Mouse (Mus musculus): Measurements from ENCODE around the gene Cd200r1.
A peak's percentile ranks its signal among the peaks of the same experiment; 100 is the strongest.

Cd200r1 gene

GRCm38 (mm10) chr16:44765555-44766319 is at the start of gene Cd200r1:
Gene Cd200r1 (plus strand): TSS chr16:44765736.
- no peak for DNase-seq

GRCm38 (mm10) chr16:44716305-44717140 is 49.0 kb upstream of the Cd200r1 start:
- peak; percentile 76 for DNase-seq

GRCm38 (mm10) chr16:44717141-44717634 is 48.3 kb upstream of the Cd200r1 start:
- no peak for DNase-seq

- no peak for DNase-seq
Measured at GRCm38 (mm10) chr16:44717838-44718237, 47.7 kb upstream of the Cd200r1 start.

GRCm38 (mm10) chr16:44719349-44719748 is 46.2 kb upstream of the Cd200r1 start:
- DNase-seq: no peak

- DNase-seq: no peak
Measured at GRCm38 (mm10) chr16:44720518-44720917, 45.0 kb upstream of the Cd200r1 start.

GRCm38 (mm10) chr16:44722666-44723065 is 42.9 kb upstream of the Cd200r1 start:
- no peak for DNase-seq

GRCm38 (mm10) chr16:44724083-44724787 is 41.3 kb upstream of the Cd200r1 start, which contains the start of gene Nepro:
Gene Nepro (plus strand): TSS chr16:44724301.
- peak; percentile 94 for DNase-seq

GRCm38 (mm10) chr16:44724847-44725246 is 40.7 kb upstream of the Cd200r1 start:
- no peak for DNase-seq

GRCm38 (mm10) chr16:44725286-44726223 is 40.0 kb upstream of the Cd200r1 start:
- peak; percentile 81 for DNase-seq

- DNase-seq: no peak
Measured at GRCm38 (mm10) chr16:44727525-44727924, 38.0 kb upstream of the Cd200r1 start.

- no peak for DNase-seq
Measured at GRCm38 (mm10) chr16:44734059-44734458, 31.5 kb upstream of the Cd200r1 start.

- no peak for DNase-seq
Measured at GRCm38 (mm10) chr16:44735676-44736075, 29.9 kb upstream of the Cd200r1 start.

GRCm38 (mm10) chr16:44736118-44736517 is 29.4 kb upstream of the Cd200r1 start:
- no peak for DNase-seq

GRCm38 (mm10) chr16:44742753-44743152 is 22.8 kb upstream of the Cd200r1 start:
- no peak for DNase-seq

GRCm38 (mm10) chr16:44745471-44745865 is 20.1 kb upstream of the Cd200r1 start:
- DNase-seq: no peak

GRCm38 (mm10) chr16:44745866-44746562 is 19.5 kb upstream of the Cd200r1 start, which contains the start of gene Gtpbp8:
Gene Gtpbp8 (minus strand): TSS chr16:44746363.
- DNase-seq: peak; percentile 88

GRCm38 (mm10) chr16:44748007-44748406 is 17.5 kb upstream of the Cd200r1 start:
- no peak for DNase-seq

- no peak for DNase-seq
Measured at GRCm38 (mm10) chr16:44757700-44758099, 7.8 kb upstream of the Cd200r1 start.

- no peak for DNase-seq
Measured at GRCm38 (mm10) chr16:44761811-44762210, 3.7 kb upstream of the Cd200r1 start.

GRCm38 (mm10) chr16:44766320-44766892 is 870 bp downstream of the Cd200r1 start:
- DNase-seq: no peak

Measured in cerebellum, adult 11-12 months (tissue).